Mouse (Mus musculus) natural killer cell, adult 2 months (primary cell): ENCODE results near the gene Cplx3.

Experiments used
- DNase-seq, 2 experiments: peaks; one replicate each; pipeline ENCODE4 v3.0.0; 2022; ENCODE audit warnings: low spot score in 2 of 2

Gene Cplx3

GRCm38 (mm10) chr9:57638651-57639459 lies 32.8 kb upstream of the Cplx3 start:
- peak; percentile 38 to 62 for DNase-seq

- peak; percentile 61 to 80 for DNase-seq
Observed at GRCm38 (mm10) chr9:57637741-57638322, 31.8 kb upstream of the Cplx3 start.

- DNase-seq = no peak
Observed at GRCm38 (mm10) chr9:57637272-57637671, 31.2 kb upstream of the Cplx3 start.

- DNase-seq = peak; percentile 42 to 62
Observed at GRCm38 (mm10) chr9:57633481-57634024, 27.5 kb upstream of the Cplx3 start.

- peak; percentile 68 to 83 for DNase-seq
Observed at GRCm38 (mm10) chr9:57629118-57629874, 23.2 kb upstream of the Cplx3 start.

DNA sequence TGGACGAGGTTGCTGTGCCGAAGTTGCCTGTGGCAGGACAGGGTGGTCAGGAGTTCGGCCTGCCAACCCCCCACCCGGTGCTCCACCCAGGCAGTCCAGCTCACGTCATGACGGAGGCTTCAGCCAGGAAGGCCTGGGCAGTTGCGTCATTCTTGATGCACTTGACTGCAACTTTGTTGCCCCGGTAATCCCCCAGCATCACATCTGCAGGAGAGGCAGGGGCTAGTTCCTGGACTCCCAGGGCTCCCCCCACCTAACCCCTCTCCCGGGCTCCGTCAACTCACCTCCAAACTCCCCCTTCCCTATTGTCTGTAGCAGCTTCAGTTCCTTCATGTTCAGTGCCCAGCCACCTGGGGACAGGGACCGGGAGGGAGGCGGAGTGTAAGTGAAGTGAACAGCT lies 22.6 kb upstream of the Cplx3 start:
- no peak for DNase-seq

GRCm38 (mm10) chr9:57627892-57628291 lies 21.8 kb upstream of the Cplx3 start:
- DNase-seq = no peak

- DNase-seq = no peak
Observed at GRCm38 (mm10) chr9:57627191-57627590, 21.1 kb upstream of the Cplx3 start.

- no peak for DNase-seq
Observed at GRCm38 (mm10) chr9:57625674-57626500, 19.8 kb upstream of the Cplx3 start.

DNA sequence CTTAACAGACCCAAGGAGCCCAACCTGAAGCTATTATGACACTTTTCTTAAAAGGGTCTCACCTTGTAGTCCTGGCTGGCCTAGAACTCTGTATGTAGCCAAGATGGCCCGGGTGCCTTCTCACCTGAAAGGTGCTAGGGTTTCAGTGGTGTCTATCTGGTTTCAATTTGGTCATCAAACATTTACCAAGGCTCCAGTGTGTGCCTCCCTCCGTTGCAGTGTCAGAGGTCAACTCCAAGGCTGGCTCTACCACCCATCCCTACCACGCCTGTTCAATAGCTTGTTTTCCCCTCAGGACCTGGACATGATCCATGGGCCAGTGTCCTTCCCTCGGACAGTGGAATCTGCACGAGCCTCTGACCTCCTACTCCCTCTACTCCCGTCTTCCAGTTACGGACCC lies 18.2 kb upstream of the Cplx3 start:
- no peak for DNase-seq

DNA sequence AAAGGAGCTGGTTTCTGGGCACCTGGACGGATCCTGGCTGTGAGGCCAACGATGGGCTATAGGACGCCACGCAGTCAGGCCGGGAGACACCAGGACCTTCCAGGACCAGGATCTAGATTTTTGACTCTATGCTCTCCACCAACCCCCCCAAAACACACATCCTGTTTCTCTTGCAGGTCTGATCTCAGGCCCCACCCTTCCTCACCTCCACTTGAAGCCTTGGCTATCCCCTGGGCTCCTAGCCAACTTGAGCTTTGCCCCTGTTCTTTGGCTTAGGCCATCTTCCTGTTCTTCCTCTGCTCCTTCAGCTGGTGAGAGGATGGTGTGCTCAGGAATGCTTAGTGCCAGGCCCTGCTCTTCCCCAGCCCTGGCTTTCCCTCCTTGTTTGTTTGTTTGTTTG lies 14.6 kb upstream of the Cplx3 start, which contains the start of gene Lman1l:
Lman1l (minus strand) TSS at position 101 of the 400 bp plus-strand sequence.
- DNase-seq = no peak

- no peak for DNase-seq
Observed at GRCm38 (mm10) chr9:57618854-57619253, 12.8 kb upstream of the Cplx3 start.

DNA sequence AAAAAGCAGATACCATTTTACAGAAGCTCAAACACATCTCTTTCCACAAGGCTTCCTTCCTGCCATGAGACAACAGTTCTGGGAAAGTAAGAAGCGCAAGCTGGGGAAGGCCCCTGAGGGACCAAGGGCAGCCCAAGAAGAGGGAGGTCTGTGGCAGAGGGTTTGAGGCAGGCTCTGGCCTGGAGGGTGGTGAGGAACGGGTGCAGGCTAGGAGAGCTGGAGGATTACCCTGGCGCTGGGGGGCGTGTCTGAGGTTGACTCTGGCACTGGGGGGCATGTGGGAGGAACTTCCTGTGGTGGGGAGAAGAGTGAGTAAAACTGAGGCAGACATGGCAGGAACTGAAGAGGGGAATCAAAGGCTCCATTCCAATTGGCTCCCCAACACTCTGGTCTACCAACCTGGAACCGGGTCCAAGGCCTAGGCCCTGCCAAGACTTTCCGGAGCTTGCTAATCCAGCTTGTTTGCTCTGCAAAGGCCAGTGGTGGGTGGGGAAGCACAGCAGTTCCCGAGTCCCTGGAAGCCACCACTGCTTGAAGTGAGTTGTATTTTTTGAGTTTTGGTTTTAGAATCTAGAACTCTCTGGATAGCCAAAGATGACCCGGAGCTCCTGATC lies 11.6 kb upstream of the Cplx3 start:
- DNase-seq = no peak

- DNase-seq = no peak
Observed at GRCm38 (mm10) chr9:57614786-57615185, 8.7 kb upstream of the Cplx3 start.

- no peak for DNase-seq
Observed at GRCm38 (mm10) chr9:57613975-57614374, 7.9 kb upstream of the Cplx3 start.

DNA sequence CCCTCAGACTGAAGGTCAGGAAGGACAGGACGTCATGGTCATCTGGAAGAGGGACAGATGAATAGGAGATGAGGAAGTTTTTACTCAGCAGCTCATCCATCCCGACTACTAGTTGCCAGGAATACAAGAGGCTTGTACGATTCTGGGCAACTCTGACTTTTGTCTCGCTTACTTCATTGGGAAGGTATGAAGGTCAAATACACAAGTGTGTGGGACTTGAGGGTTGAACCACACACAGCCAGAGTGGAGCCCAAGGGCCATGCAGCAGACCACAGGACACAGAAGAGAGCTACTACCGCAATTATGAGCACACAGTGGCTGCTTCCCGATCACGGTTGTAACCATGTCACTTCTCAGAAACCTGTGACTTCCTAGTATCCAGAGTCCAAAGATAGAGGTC lies 6.5 kb upstream of the Cplx3 start:
- DNase-seq = no peak

GRCm38 (mm10) chr9:57610359-57610826 lies 4.3 kb upstream of the Cplx3 start:
- no peak for DNase-seq

- no peak for DNase-seq
Observed at GRCm38 (mm10) chr9:57609803-57610202, 3.7 kb upstream of the Cplx3 start.

DNA sequence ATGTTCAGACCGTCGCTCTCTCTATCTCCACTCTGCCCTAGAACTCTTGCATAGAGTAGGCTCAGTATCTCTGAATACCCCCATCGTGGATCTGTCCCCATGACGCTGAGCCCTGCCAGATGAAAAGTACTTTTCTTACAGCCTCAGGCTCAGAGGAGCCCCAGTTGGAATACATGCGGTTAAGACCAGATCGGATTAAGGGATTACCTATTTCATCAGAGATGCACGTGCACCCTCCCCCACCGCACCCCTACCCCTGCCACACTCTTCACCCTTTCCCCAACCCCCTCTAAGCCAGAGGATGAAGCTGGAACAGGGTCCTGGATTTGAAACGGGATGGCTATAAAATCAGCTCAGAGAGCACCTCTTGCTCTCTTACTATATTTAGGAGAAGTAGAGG lies 578 bp downstream of the Cplx3 start:
- DNase-seq = no peak

DNA sequence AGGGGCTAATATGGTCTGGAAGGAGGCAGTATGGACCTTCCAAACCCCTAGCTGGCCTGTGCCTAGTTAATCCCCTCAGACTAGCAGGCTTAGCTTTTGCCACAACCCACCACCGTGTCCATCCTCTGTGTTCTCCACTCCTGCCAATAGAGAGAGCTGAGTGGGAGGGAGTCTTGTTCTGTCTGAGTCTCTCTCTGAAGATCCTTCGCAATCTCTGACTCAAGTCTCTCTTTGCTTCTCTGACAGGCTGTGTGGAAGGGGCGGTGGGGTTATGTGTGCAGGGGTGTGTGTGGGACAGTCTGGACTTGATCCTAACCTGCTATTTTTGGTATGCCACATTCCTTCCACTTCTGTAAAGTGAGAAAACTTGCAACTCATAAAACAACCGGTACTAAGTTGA lies 1.2 kb downstream of the Cplx3 start:
- no peak for DNase-seq

GRCm38 (mm10) chr9:57602098-57602497 lies 4.0 kb downstream of the Cplx3 start:
- DNase-seq = no peak
